Mouse (Mus musculus): Measurements from ENCODE around the gene Fthl17a. TPM values are rescaled to one million over a fixed set of nuclear protein-coding genes. Genes with fewer than 3 reads are reported as not detected.

Gene Fthl17a
- polyA plus RNA-seq, 1 experiment, result not detected

- TF ChIP-seq POLR2A (IDR thresholded peaks at IDR 0.05; ENCODE audit: extremely low read depth, insufficient read depth, low read length) (no peak), CTCF (IDR thresholded peaks at IDR 0.05; ENCODE audit: extremely low read depth, insufficient read depth, low read length) (0 out of 2 replicates have a peak, but pooled peaks have one; percentile 18)
- no peak overlapping the region for H3K4me3 ChIP-seq (ENCODE audit: insufficient read depth, low read length)
- H3K4me1 ChIP-seq (ENCODE audit: control insufficient read depth, insufficient read depth, low read length), result no peaks in the 10 kb centered on the region; the same call in 1 of the 2 replicates
- H3K27ac ChIP-seq (ENCODE audit: insufficient read depth, low read length), result no peak overlapping the region
Observed at GRCm38 (mm10) chrX:85319193-85319592, 69.7 kb downstream of the Fthl17a start.

Measured in cortical plate, adult 2 months (tissue).